Mouse (Mus musculus) monocyte, adult 5-6 weeks (primary cell): ENCODE results near the gene Chmp1a. TPM values are rescaled to one million over a fixed set of nuclear protein-coding genes. Genes with fewer than 3 reads are reported as not detected.
A peak's percentile ranks its signal among the peaks of the same experiment; 100 is the strongest.
"Not testable (repeated sequence)": the region's sequence is repeated elsewhere in the genome, so short reads cannot be mapped to it uniquely, and the experiment has no call there.

Source experiments
- ATAC-seq: fragments of 153-309, 156-312 bp; replicated peaks from 2 replicates; pipeline ENCODE4 v1.8.0; 2017; ENCODE audit warnings: mild to moderate bottlenecking; ENCODE audit not compliant: low TSS enrichment, insufficient number of reproducible peaks, severe bottlenecking, poor library complexity, low FRiP score
- total RNA-seq: library from RNA; stranded (forward); fragments of 200-1000, 200-491, 200-594 nt; gene quantifications from 3 replicates; pipeline ENCODE4 v1.2.3, GENCODE M21; 2017

The Chmp1a gene
- total RNA-seq, result 53.4 to 64.6 TPM (median 62.4 TPM) in 3 replicates

GRCm38 (mm10) chr8:123212321-123213117 is at the start of gene Chmp1a, which contains the start of gene Spata33:
TSS of gene Chmp1a (minus strand) at chr8:123212763.
TSS of gene Spata33 (plus strand) at chr8:123212832.
- peak; percentile 55 for ATAC-seq

DNA sequence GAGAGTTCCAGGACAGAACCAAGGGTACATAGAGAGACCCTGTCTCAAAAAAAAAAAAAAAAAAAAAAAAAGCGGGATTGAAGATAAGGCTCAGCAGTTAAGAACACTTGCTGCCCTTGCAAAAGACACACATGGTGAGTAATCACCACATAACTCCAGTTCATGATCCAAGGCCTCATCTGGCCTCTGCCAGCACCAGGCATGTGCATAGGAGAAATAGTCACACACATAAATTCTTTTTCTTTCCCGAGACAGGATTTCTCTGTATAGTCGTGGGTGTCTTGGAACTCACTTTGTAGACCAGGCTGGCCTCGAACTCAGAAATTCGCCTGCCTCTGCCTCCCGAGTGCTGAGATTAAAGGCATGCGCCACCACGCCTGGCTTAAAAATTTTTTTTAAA is 45.0 kb upstream of the Chmp1a start:
- not testable (repeated sequence) for ATAC-seq

DNA sequence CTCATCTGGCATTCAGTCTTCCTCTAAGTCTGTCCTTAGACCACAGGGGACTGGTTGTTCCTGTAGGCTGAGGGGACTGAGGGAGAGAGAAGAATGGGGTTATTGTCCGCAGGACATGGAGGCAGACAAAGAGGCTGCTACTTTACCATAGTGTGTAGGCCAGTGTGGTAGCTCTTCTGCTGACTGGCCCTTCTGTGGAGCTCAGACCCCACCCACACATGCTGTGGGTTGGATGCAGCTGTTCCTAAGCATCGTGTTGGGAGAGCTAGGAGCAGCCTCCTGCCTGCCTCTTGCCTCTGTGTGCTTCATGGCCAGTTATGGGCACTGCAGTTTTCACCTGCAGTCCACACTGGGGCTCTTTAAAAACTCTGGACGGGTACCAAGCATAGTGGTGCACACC is 44.6 kb upstream of the Chmp1a start:
- no peak for ATAC-seq

GRCm38 (mm10) chr8:123255170-123255569 is 42.6 kb upstream of the Chmp1a start:
- ATAC-seq, result no peak

GRCm38 (mm10) chr8:123254099-123254885 is 41.7 kb upstream of the Chmp1a start, which contains the start of the genes Zfp276 and Vps9d1:
TSS of gene Zfp276 (plus strand) at chr8:123254195.
TSS of gene Vps9d1 (minus strand) at chr8:123254348.
- ATAC-seq, result peak; percentile 55; the same call in 1 of the 2 replicates

GRCm38 (mm10) chr8:123253451-123254098 is 41.0 kb upstream of the Chmp1a start:
- no peak for ATAC-seq

DNA sequence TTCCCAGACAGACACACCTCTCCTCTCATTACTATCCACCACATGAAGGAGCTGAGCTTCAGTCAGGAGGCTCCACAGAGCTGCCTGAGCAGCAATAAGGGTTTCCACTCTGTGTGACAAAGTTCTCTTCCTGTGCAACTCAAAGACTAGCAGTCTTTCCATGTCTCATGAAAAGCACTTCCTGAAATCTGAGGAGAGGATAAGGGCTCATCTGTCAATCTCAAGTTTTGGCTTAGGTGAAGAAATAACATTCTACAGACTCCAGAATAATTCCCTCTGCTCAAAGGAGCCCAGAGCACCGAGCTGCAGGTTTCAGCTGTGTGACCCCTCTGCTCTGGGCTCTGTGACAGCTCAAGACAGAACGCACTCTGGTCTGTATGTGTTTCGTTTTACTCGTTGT is 40.4 kb upstream of the Chmp1a start:
- no peak for ATAC-seq

DNA sequence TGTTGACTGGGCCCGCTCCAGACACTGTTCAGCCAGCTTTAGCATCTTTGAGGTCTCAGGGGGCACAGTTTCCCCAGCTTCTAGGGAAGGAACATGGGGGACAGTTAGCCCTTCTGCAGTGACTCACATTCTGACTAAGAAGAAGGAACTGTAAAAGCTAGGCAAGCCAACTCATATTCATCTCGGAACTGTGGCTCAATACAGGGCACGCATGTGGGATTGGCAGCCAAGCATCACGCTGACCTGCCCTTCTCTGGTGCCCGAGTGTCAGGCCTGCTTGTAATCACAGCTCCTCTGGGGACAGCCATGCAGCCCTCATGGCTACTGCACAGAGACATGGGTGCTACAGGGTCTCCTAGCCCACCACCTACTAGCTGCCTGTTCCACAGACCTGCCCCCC is 38.4 kb upstream of the Chmp1a start:
- ATAC-seq, result no peak

- peak; percentile 56 for ATAC-seq
Measured at GRCm38 (mm10) chr8:123248596-123248995, 36.0 kb upstream of the Chmp1a start.

DNA sequence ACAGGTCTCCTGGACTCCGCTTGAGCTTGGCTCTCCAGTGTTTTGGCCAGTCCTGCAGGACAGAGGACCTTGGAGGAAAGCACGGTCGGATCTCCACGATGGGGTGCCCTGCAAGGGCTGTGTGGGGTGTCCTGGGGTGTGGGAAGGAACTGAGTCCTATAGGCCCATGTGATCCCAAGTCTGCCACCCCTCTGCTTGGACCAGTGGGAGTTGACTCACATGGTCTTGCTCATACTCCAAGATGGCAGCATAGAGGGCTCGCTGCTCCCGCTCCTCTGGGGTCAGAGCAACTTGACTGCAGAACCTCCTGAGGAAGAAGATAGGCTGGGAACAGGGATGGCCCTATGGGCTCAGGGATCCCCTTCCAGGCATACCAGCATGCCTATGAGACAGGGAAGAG is 35.2 kb upstream of the Chmp1a start:
- ATAC-seq, result no peak

DNA sequence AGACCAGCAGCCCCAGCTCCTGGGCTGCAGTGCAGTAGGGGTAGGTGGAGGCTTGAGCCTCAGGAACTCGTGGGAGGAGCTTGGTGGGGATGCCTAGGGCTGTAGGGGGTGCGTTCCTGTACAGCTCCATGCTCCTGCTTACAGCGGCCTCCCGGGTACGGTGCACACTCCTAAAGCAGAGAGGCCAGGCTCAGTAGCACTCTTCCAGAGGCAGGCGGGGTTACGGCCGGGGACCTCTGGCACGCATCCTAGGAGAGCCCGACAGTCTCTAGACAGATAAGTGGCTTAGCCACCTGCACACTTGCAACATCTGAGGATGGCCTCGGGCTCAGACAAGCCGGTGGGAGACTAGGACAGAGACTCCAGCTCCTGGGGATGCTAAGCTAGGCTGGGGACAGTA is 33.0 kb upstream of the Chmp1a start:
- ATAC-seq, result no peak

DNA sequence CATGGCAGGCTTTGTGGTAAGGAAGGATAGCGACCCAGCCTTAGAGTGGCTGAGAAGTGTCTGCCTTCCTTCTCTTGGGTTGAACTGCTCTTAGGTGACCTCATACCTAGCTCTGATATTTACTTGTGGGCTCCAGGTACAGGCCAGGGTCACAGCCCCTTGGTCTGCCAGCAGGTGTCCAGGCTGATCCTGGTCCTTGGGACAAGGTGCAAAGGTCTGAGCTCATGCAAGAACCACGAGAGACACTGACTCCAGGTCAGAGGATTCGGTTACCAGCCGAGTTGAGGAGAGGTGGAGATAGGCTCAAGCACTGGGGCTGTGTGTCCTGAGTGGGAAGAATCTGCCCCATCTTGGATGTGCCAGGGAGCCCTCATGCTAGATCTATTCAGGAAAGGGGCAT is 31.8 kb upstream of the Chmp1a start:
- no peak for ATAC-seq

DNA sequence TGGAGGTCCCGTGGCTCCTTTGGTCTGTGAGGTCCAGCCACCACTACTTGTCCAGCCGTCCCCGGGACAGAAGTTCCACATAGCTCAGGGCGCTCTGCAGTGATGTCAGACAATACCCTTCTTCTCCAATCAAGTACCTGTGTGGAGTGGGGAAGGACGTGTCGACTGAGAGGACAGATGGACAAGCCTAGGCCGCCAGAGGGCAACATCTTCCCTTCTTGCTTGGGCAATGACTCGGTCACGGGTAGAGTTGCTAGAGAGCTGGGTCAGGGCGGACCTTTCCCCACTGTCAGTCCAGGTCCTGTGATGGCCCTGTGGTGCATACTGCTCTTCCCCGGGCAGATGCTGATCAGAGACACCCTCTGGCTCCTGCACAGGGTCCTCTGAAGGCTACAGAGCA is 30.5 kb upstream of the Chmp1a start:
- no peak for ATAC-seq

DNA sequence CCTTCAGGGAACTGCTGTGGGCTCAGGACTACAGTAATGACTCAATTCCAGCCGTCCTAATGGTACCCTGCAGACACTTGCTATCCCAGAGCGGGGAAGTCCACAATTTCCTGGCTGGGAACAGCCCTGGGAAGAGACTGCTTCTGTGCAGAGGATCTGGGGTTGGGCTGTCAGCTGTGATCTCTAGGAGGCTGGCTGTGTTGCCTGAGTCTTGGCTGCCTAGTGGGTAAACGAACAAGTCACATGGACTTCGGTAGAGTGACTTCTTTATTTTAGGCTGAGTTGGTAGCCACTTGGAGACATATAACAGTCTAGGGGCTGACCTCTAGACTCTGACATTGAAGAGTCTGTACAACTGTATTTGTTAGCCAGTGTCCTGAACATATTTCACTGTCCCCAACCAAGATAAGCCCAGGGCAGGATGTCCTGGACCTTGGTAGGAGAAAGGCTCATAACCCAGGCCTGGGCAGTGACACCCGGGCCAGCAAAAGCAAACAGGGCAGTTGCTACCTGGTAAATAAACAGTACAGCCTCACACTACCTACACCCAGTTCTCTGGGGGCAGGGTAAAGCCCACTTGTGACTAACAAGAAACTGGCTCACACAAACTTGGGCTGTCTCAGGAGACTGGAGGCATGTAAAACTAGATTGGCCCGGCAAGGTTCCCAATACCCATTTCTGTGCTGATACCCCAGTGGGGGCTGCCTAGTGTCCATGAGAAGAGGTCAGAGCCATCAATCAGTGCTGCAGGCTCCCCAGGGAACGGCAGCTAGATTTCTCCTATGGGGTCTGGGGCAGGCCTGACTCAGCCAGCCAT is 29.8 kb upstream of the Chmp1a start:
- ATAC-seq, result no peak

DNA sequence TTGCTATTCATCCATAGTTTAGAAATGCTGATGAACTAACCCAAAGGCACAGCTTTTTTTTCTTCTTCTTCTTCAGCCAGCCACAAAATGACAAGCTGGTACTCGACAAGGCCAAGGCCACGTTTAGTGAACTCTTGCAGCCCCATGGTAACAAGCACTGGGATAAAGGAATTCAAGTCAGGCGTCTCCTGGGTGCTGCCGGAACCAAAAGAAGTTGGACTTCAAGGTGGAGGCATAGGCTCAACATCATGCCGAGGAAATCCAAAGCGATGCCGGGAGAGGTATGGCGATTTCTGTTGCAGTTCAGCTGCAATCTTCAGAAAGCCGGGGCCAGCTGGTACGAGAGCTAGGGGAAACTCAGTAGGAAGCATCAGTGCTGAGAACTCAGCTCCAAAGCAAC is 26.8 kb upstream of the Chmp1a start:
- ATAC-seq, result no peak

GRCm38 (mm10) chr8:123235520-123236497 is 23.2 kb upstream of the Chmp1a start, which contains the start of gene Spata2l:
TSS of gene Spata2l (minus strand) at chr8:123236233.
- peak; percentile 87 for ATAC-seq

DNA sequence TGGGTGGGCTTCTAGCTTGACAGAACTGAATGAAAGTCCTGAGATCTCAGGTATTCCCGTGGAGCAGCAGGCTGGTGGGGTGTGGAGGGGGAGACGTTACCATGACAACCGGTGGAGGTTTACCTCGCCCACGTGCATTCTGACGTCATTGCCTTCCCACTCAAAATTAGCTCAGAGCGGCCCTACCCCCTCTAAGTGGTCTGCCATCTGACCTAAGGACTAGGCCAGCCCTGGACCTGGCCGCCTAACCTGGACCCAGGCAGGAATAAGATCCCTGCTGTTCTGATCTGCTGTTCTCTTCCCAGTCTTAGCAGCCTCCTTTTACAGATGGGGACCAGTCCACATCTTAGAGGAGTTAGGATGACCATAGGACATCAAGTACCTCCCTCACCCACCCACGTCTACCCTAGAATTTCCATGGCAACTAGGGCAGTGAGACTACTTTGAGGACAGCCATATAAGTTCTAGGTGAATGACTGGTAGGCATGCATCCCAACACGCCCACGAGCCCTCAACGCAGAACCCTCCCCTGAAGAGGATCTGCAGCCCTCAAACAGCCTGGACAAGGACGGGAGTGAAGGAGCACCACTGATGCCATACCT is 22.5 kb upstream of the Chmp1a start:
- no peak for ATAC-seq
